Mouse (Mus musculus) brain, embryonic 14.5 days (tissue): ENCODE measurements around the gene Gpr146.

ENCODE experiments used
- CTCF ChIP-seq: fragments of 200-500 bp; IDR thresholded peaks from 2 replicates; pipeline ENCODE4 v1.5.1; 2012; ENCODE audit warnings: inconsistent platforms, mild to moderate bottlenecking, moderate library complexity, borderline replicate concordance; ENCODE audit not compliant: insufficient read depth, insufficient read length; ENCODE audit errors: extremely low read depth
- POLR2A ChIP-seq: fragments of 200-500 bp; IDR thresholded peaks from 2 replicates; pipeline ENCODE4 v1.6.1; 2012; ENCODE audit warnings: mild to moderate bottlenecking, inconsistent platforms, borderline replicate concordance; ENCODE audit not compliant: poor library complexity, insufficient read depth, insufficient read length, severe bottlenecking; ENCODE audit errors: extremely low read depth

GRCm38 (mm10) chr5:139388195-139388570, 10.7 kb downstream of the Gpr146 start:
- TF ChIP-seq CTCF: no peak
- TF ChIP-seq POLR2A: no peak
